Mouse (Mus musculus) CD8-positive naive resting alpha-beta T cell, adult 57 days (primary cell): Measurements from ENCODE around the gene Kctd17. TPM values are rescaled to one million over a fixed set of nuclear protein-coding genes. Genes with fewer than 3 reads are reported as not detected.

Experiments
- total RNA-seq: library from RNA; stranded (reverse); gene quantifications from one replicate; pipeline ENCODE4 v1.2.4, GENCODE M21; 2023

Gene Kctd17
- 0.95 TPM for total RNA-seq

DNA sequence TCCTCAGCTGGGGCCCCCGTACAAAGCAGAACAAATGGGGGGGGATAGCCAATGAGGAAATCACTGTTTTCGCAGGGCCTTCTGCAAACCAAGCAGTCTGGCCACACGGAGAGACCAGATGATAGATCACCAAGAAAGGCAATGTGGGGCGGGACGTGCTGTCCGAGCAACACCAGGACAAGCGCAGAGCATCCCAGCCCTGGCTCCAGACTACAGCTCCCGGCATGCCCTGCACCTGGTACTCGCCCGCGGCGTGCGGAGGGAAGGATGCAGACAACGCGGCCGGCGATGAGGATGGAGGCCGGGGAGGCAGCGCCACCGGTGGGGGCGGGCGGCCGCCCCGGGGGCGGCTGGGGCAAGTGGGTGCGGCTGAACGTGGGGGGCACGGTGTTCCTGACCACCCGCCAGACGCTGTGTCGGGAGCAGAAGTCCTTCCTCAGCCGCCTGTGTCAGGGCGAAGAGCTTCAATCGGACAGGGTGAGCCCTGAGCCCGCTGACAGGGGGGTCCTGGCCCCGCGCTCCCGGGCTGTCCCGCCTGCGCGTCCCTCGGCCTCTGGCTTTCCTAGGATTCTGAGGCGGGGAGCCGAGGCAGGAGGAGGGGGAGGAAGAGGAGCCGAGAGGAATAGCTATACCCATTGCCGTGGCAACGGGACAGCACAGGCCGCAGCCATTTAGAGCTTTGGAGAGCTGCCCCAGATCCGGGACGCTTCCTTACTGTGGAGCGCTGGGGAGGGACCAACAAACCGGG, at the start of gene Kctd17:
Kctd17 (plus strand) TSS at position 174 of the 748 bp plus-strand sequence.

GRCm38 (mm10) chr15:78395478-78395962, 32.8 kb upstream of the Kctd17 start, which contains the start of gene Tex33:
Tex33 (minus strand) TSS chr15:78395912.

DNA sequence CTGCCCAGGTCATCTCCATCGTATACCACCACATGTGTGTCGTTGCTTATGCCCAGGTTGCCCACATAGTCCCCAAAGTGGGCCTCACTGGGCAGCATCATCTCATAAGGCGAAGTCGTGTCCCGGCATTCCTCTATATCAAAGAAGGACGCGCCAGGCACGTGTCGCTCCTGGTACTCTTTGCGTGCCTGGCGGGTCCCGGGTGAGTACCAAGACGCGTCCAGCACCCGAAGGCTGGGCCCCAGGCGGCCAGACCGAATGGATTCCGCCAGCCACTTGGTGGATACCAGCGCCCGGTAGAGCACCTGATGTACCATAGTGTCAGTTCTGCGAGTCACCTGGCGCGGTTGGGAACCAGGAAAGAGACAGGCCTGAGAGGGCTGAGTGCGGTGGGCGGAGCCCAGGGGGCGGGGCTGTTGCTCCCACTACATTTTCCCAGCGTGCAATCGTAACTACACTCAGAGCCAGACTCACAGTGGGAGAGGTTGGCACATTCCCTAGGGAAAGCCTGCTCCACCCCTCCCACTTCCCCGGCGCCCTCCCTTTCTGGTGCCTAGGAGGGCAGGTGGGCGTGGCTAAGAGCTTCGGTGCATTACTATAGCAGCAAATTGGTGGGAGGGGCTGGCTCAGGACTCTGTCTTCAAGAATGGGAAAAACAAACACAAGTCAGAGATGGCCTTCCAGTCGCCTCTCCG, 22.7 kb upstream of the Kctd17 start, which contains the start of gene Tst:
Tst (minus strand) TSS at position 391 of the 695 bp plus-strand sequence.

DNA sequence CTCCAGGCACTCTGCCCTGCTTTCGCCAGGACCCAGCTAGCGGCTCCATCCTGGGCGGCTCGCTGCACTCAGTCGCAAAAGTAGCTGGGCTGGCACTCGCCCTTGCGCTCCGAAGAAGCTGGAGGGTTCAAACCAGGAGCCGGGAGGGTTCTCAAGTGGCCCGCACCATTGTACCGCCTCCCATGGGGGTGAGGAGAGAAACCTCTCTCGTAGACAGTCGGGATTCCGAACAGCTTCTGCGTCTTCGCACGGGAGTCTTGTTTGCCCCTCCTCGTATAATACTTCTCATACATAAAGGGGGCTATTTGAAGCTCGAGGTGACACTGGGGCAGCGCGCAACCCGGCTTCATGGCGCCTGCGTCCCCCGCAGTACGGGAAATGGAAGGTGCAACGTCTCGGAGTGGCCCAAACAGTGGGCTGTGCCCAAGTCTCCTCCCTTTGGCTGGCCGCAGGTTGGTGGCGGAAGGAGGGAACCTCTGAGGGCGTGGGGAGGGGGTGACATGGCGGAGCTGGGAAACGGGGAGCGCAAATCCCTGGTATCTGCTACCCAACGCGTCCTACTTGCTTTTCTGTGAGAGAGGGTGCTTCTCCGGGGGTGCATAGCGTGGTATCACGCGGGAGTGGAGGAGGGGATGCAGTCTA, 21.9 kb upstream of the Kctd17 start, which contains the start of gene Mpst:
Mpst (plus strand) TSS at position 124 of the 642 bp plus-strand sequence.

GRCm38 (mm10) chr15:78468379-78468937, 40.1 kb downstream of the Kctd17 start, which contains the start of gene Tmprss6:
Tmprss6 (minus strand) TSS chr15:78468634.

Other genes with a start within 250 kb of the Kctd17 start
- gene Pvalb, start 222.2 kb upstream of the Kctd17 start, total RNA-seq: not detected
- 45.6 TPM for gene Ncf4, start 183.8 kb upstream of the Kctd17 start, total RNA-seq
- 1.5 TPM for gene Csf2rb2, start 122.8 kb upstream of the Kctd17 start, total RNA-seq
- 3.3 TPM for gene Csf2rb, start 102.8 kb upstream of the Kctd17 start, total RNA-seq
- gene Tex33, start 32.7 kb upstream of the Kctd17 start, total RNA-seq: not detected
- gene Tst, start 22.7 kb upstream of the Kctd17 start, total RNA-seq: 0.64 TPM
- gene Mpst, start 22.1 kb upstream of the Kctd17 start, total RNA-seq: 20.6 TPM
- gene Tmprss6, start 40.1 kb downstream of the Kctd17 start, total RNA-seq: not detected
- 128 TPM for gene Il2rb, start 66.7 kb downstream of the Kctd17 start, total RNA-seq
- gene C1qtnf6, start 102.9 kb downstream of the Kctd17 start, total RNA-seq: 0.83 TPM
- gene Sstr3, start 116.1 kb downstream of the Kctd17 start, total RNA-seq: not detected
- 933 TPM for gene Rac2, start 144.2 kb downstream of the Kctd17 start, total RNA-seq
- 229 TPM for gene Cyth4, start 168.5 kb downstream of the Kctd17 start, total RNA-seq